Mouse (Mus musculus) heart, embryonic 16.5 days (tissue): ENCODE measurements at regions not wholly inside any gene's neighbourhood (a gene's known extent, or its start where the extent isn't known, plus 50 kb on each side); places are given as distances from the start of the nearest gene placed in this dataset.

Experiments
- ATAC-seq: fragments of 200-750 bp; cut with Nextera tagmentation; replicated peaks from 2 replicates; pipeline ENCODE4 v1.8.0; 2017; ENCODE audit warnings: moderate number of reproducible peaks; ENCODE audit not compliant: insufficient read depth, low FRiP score; ENCODE audit errors: extremely low read depth
- H3K27ac ChIP-seq: fragments of 300-500 bp; sonication (generic); 2 replicates; pipeline ENCODE4 v1.5.1; 2014; ENCODE audit warnings: mild to moderate bottlenecking, low read length, control low read depth, moderate library complexity
- H3K27me3 ChIP-seq: fragments of 300-500 bp; sonication (generic); 2 replicates; pipeline ENCODE4 v1.6.1; 2014; ENCODE audit warnings: low read length, mixed read lengths; ENCODE audit not compliant: control insufficient read depth, insufficient read depth
- H3K36me3 ChIP-seq: fragments of 300-500 bp; sonication (generic); 2 replicates; pipeline ENCODE4 v1.6.1; 2014; ENCODE audit not compliant: control insufficient read depth, insufficient read depth
- H3K4me1 ChIP-seq: fragments of 300-500 bp; sonication (generic); 2 replicates; pipeline ENCODE4 v1.6.1; 2014; ENCODE audit warnings: low read length, mixed read lengths; ENCODE audit not compliant: control insufficient read depth, insufficient read depth
- H3K4me2 ChIP-seq: fragments of 300-500 bp; sonication (generic); 2 replicates; pipeline ENCODE4 v1.6.1; 2014; ENCODE audit warnings: low read depth, mild to moderate bottlenecking, control low read depth, low read length
- H3K4me3 ChIP-seq: fragments of 300-500 bp; sonication (generic); 2 replicates; pipeline ENCODE4 v1.5.1; 2014; ENCODE audit warnings: mild to moderate bottlenecking, control low read depth, low read length
- H3K9ac ChIP-seq: fragments of 300-500 bp; sonication (generic); 2 replicates; pipeline ENCODE4 v1.6.1; 2014; ENCODE audit warnings: low read length, control low read depth
- H3K9me3 ChIP-seq: fragments of 300-500 bp; sonication (generic); replicated peaks from 2 replicates; pipeline ENCODE4 v1.6.1; 2016; ENCODE audit warnings: low read length; ENCODE audit not compliant: control insufficient read depth
- WGBS: fragments of 180-500 bp; shearing (Covaris S2); extraction: QIAGEN DNeasy Blood & Tissue Kit; methylation state at CpG from one replicate; pipeline ENCODE4 v1.1.7; 2014; 5-methylcytosine and 5-hydroxymethylcytosine counted together

- Histone ChIP-seq H3K9me3 (no peaks in the 10 kb centered on the region), H3K36me3 (no peaks in the 10 kb centered on the region), H3K27me3 (no peaks in the 10 kb centered on the region), H3K4me2 (no peak overlapping the region), H3K4me1 (peaks cover 13% of the 10 kb centered on the region; the same call in 1 of the 2 replicates), H3K9ac (no peak overlapping the region), H3K27ac (no peak overlapping the region), H3K4me3 (no peak overlapping the region)
- 75% methylated on average over 14 of the region's 14 CpGs for WGBS
- ATAC-seq: no peak
Observed at GRCm38 (mm10) chr9:52277954-52278700, 109.8 kb upstream of the Zc3h12c start.

GRCm38 (mm10) chr9:52273994-52274393 is 105.6 kb upstream of the Zc3h12c start:
- Histone ChIP-seq H3K36me3 (no peaks in the 10 kb centered on the region), H3K4me3 (no peak overlapping the region), H3K4me2 (no peak overlapping the region), H3K27me3 (no peaks in the 10 kb centered on the region), H3K27ac (no peak overlapping the region), H3K9me3 (no peaks in the 10 kb centered on the region), H3K9ac (no peak overlapping the region), H3K4me1 (no peaks in the 10 kb centered on the region)
- no peak for ATAC-seq
- 66% methylated on average over 3 of the region's 3 CpGs for WGBS

DNA sequence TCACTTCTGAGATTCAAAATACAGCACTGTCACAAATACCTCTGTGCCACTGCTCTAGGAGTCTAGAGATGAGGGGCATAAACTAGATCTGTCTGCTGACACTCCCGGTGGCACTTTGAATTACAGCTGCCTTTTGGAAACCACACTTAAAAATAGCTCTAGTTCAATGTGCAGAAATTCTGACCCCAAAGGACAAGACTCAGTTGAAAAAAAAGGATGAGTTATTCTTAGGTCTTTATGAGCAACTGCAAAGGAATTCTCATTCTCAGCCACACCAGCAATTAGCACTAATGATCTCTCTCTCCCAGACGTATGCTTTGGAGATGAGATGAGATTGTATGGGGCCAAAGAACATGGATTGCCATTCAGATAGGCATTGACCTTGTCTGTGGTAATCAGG is 104.3 kb upstream of the Zc3h12c start:
- Histone ChIP-seq H3K9ac (no peak overlapping the region), H3K9me3 (no peaks in the 10 kb centered on the region), H3K27me3 (no peaks in the 10 kb centered on the region), H3K36me3 (no peaks in the 10 kb centered on the region), H3K4me1 (no peaks in the 10 kb centered on the region), H3K4me3 (no peak overlapping the region), H3K27ac (0 out of 2 replicates have a peak overlapping the region, but pooled peaks have one; percentile 40), H3K4me2 (no peak overlapping the region)
- no peak for ATAC-seq
- WGBS: 30% methylated on average over 2 of the region's 2 CpGs

GRCm38 (mm10) chr9:52271345-52272116 is 103.2 kb upstream of the Zc3h12c start:
- WGBS: 84% methylated on average over 7 of the region's 7 CpGs
- no peak overlapping the region for H3K4me2 ChIP-seq
- H3K27ac ChIP-seq: no peak overlapping the region
- no peaks in the 10 kb centered on the region for H3K36me3 ChIP-seq
- H3K4me3 ChIP-seq: no peak overlapping the region
- H3K4me1 ChIP-seq: no peaks in the 10 kb centered on the region
- no peaks in the 10 kb centered on the region for H3K9me3 ChIP-seq
- no peak overlapping the region for H3K9ac ChIP-seq
- no peak for ATAC-seq
- H3K27me3 ChIP-seq: no peaks in the 10 kb centered on the region

GRCm38 (mm10) chr9:52261538-52261937 is 93.2 kb upstream of the Zc3h12c start:
- no peak overlapping the region for H3K4me2 ChIP-seq
- 74% methylated on average over 2 of the region's 2 CpGs for WGBS

GRCm38 (mm10) chr9:52259459-52259858 is 91.1 kb upstream of the Zc3h12c start:
- H3K27ac ChIP-seq: no peak overlapping the region
- no peaks in the 10 kb centered on the region for H3K27me3 ChIP-seq
- H3K9ac ChIP-seq: no peak overlapping the region
- H3K36me3 ChIP-seq: no peaks in the 10 kb centered on the region
- H3K4me1 ChIP-seq: no peaks in the 10 kb centered on the region
- 38% methylated on average over 9 of the region's 9 CpGs for WGBS
- ATAC-seq: no peak
- no peak overlapping the region for H3K4me2 ChIP-seq
- H3K4me3 ChIP-seq: no peak overlapping the region
- no peaks in the 10 kb centered on the region for H3K9me3 ChIP-seq

More at GRCm38 (mm10) chr9:52261538-52261937, 93.2 kb upstream of the Zc3h12c start:
- H3K9me3 ChIP-seq: no peaks in the 10 kb centered on the region
- no peak overlapping the region for H3K4me3 ChIP-seq
- no peaks in the 10 kb centered on the region for H3K36me3 ChIP-seq
- H3K27ac ChIP-seq: no peak overlapping the region
- H3K9ac ChIP-seq: no peak overlapping the region
- H3K4me1 ChIP-seq: no peaks in the 10 kb centered on the region
- no peaks in the 10 kb centered on the region for H3K27me3 ChIP-seq
- ATAC-seq: no peak

- H3K36me3 ChIP-seq: no peaks in the 10 kb centered on the region
- WGBS: 61% methylated on average over 4 of the region's 4 CpGs
Observed at GRCm38 (mm10) chr9:52255692-52256091, 87.3 kb upstream of the Zc3h12c start.

DNA sequence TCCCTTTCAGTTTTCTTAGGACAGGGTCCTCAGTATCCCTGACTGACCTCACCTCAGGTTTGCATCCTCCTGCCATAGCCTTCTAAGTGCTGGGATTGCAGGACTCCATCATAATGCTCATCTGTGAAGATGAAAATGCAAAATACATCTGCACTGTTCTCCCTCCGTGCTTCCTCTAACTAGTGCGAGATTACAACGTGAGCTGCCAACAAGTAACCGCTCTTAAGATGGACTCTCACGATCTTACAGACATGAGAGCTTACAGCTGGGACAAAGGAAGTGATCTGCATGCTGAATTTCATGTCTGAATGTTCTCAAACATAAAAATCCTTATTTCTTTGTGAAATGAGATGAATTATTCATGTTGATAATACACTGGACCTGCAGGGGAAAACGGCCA is 86.1 kb upstream of the Zc3h12c start:
- Histone ChIP-seq H3K27me3 (no peaks in the 10 kb centered on the region), H3K4me2 (no peak overlapping the region), H3K4me1 (no peaks in the 10 kb centered on the region), H3K27ac (no peak overlapping the region), H3K9me3 (no peaks in the 10 kb centered on the region), H3K36me3 (no peaks in the 10 kb centered on the region), H3K9ac (no peak overlapping the region), H3K4me3 (no peak overlapping the region)
- WGBS: 63% methylated on average over 6 of the region's 6 CpGs
- no peak for ATAC-seq

More at GRCm38 (mm10) chr9:52255692-52256091, 87.3 kb upstream of the Zc3h12c start:
- Histone ChIP-seq H3K4me1 (no peaks in the 10 kb centered on the region), H3K9ac (no peak overlapping the region), H3K4me3 (no peak overlapping the region), H3K27me3 (no peaks in the 10 kb centered on the region), H3K4me2 (no peak overlapping the region), H3K9me3 (no peaks in the 10 kb centered on the region), H3K27ac (no peak overlapping the region)
- ATAC-seq: no peak

DNA sequence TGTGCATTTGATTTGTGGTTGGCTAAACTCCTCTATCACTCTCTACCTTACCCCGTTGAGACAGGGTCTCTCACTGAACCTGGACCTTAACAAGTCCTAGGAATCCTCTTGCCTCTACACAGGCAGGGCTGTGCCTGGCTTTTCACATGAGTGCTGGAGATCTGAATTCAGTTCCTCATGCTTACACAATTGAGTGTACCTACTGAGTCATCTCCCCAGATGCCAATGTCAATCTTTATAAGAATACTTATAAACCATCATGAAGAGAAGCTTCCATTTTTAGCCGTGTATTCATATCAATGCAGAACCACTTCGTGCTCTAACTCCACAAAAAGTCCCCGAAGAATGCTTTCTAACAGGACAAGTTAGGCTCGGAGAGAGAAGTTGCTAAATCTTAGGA is 83.1 kb upstream of the Zc3h12c start:
- no peaks in the 10 kb centered on the region for H3K36me3 ChIP-seq
- H3K4me3 ChIP-seq: no peak overlapping the region
- no peaks in the 10 kb centered on the region for H3K9me3 ChIP-seq
- no peaks in the 10 kb centered on the region for H3K4me1 ChIP-seq
- ATAC-seq: no peak
- WGBS: 82% methylated on average over 5 of the region's 5 CpGs
- H3K27me3 ChIP-seq: no peaks in the 10 kb centered on the region
- H3K27ac ChIP-seq: no peak overlapping the region
- H3K4me2 ChIP-seq: no peak overlapping the region
- no peak overlapping the region for H3K9ac ChIP-seq
